Mouse (Mus musculus): ENCODE data around the gene Chn2. TPM values are rescaled to one million over a fixed set of nuclear protein-coding genes. Genes with fewer than 3 reads are reported as not detected.

Chn2 gene
- polyA plus RNA-seq, 1 experiment: 5.6 TPM

DNA sequence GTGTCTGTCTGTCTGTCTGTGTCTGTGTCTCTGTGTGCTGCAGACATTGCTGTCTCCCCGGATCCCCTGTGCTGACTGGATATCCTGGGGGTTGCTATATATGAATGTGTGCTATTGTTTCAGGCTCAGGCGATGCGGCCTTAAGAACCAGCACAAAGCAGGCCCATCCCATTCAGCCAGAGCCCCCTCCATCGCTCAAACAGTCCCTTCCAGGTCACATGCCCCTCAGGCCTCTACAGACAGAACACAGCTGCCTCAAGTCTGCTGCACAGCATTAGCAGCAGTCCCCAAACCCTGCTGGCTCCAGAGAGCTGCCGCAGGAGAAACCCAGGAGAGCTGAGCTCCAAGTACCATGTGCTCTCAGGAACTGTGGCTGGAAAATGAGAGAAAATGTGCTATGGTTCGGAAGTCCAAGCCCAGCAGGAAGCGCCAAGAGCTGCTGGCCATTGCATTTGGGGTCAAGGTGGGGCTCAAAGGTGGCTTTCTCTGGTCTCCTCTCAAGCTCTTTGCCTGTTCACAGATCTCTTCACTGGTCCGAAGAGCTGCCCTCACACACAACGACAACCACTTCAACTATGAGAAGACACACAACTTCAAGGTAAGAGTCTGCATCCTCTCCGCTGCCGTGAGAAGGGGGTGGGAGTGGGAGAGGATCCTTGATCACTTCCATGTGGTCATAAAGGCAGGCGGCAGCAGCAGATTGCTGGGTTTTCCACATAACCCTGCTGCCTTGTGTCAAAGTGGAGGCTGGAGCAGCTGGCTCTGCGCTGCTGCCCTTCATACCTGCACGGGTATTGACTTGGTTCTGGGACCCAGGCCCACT, 233.4 kb downstream of the Chn2 start:
- no peak overlapping the region for H3K9ac ChIP-seq (ENCODE audit: low read depth, poor library complexity, severe bottlenecking)
- no peaks in the 10 kb centered on the region for H3K27me3 ChIP-seq (ENCODE audit: control insufficient read depth, insufficient read depth, low read length, poor library complexity, severe bottlenecking)
- no peaks in the 10 kb centered on the region for H3K9me3 ChIP-seq (replicated peaks; ENCODE audit: control insufficient read depth, insufficient read depth, low read length, poor library complexity, severe bottlenecking)
- H3K4me3 ChIP-seq (ENCODE audit: low read depth, low read length): no peak overlapping the region
- H3K4me1 ChIP-seq (ENCODE audit: control insufficient read depth, insufficient read depth, low read length): peaks cover under 1% of the 10 kb centered on the region
- TF ChIP-seq POLR2A (IDR thresholded peaks at IDR 0.05; ENCODE audit: insufficient read depth, low read length) (no peak), CTCF (IDR thresholded peaks at IDR 0.05; ENCODE audit: low read depth, low read length) (no peak), EP300 (IDR thresholded peaks at IDR 0.05; ENCODE audit: insufficient read depth, low read depth, low read length) (no peak)
- no peaks in the 10 kb centered on the region for H3K36me3 ChIP-seq (ENCODE audit: control insufficient read depth, insufficient read depth, low read length, poor library complexity, severe bottlenecking)
- H3K27ac ChIP-seq (ENCODE audit: insufficient read depth, low read length): no peak overlapping the region

DNA sequence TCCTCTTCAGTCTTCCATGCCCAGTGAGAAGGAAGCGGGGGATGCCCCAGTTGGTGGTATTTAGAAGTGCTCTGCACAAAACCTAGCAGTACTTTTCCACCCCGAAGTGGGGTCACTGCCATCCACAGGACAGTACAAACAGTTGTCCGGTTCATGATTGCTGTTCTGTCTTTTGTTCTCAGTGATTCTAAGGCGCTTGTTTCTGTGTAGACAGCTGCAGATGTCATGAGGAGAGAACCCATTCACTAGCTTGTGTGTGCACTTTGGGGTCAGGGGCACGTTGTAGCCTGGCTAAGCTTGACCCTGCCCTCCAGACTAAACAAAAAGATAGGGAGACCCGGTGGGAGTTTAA, 234.0 kb downstream of the Chn2 start:
- no peaks in the 10 kb centered on the region for H3K36me3 ChIP-seq (ENCODE audit: control insufficient read depth, insufficient read depth, low read length, poor library complexity, severe bottlenecking)
- no peak overlapping the region for H3K27ac ChIP-seq (ENCODE audit: insufficient read depth, low read length)
- peaks cover 2% of the 10 kb centered on the region for H3K4me1 ChIP-seq (ENCODE audit: control insufficient read depth, insufficient read depth, low read length)

DNA sequence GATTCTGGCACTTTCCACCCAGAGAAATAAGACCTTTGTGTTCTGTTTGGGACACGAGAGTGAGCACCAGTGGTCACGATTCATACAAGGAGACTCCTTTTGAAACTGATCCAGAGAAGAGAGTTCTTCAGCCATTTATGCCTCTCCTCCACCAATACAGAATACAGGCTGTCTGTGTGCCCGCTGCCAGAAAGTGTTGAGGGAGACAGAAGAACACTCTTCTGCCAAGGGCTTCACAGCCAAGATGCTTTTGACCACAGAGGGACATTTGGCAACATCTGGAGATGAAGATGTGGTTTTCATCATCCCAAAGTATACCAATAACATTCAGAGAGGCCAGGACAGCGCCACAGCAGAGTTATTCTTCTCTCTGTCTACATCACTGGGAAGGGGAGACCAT, 237.9 kb downstream of the Chn2 start:
- Histone ChIP-seq H3K4me1 (ENCODE audit: control insufficient read depth, insufficient read depth, low read length) (peaks cover 2% of the 10 kb centered on the region), H3K27me3 (ENCODE audit: control insufficient read depth, insufficient read depth, low read length, poor library complexity, severe bottlenecking) (no peaks in the 10 kb centered on the region), H3K9me3 (replicated peaks; ENCODE audit: control insufficient read depth, insufficient read depth, low read length, poor library complexity, severe bottlenecking) (no peaks in the 10 kb centered on the region), H3K9ac (ENCODE audit: low read depth, poor library complexity, severe bottlenecking) (no peak overlapping the region), H3K27ac (ENCODE audit: insufficient read depth, low read length) (no peak overlapping the region), H3K4me3 (ENCODE audit: low read depth, low read length) (no peak overlapping the region), H3K36me3 (ENCODE audit: control insufficient read depth, insufficient read depth, low read length, poor library complexity, severe bottlenecking) (no peaks in the 10 kb centered on the region)
- TF ChIP-seq EP300 (IDR thresholded peaks at IDR 0.05; ENCODE audit: insufficient read depth, low read depth, low read length) (no peak), CTCF (IDR thresholded peaks at IDR 0.05; ENCODE audit: low read depth, low read length) (no peak), POLR2A (IDR thresholded peaks at IDR 0.05; ENCODE audit: insufficient read depth, low read length) (no peak)

More for the DNA sequence above, 234.0 kb downstream of the Chn2 start:
- Histone ChIP-seq H3K9me3 (replicated peaks; ENCODE audit: control insufficient read depth, insufficient read depth, low read length, poor library complexity, severe bottlenecking) (no peaks in the 10 kb centered on the region), H3K4me3 (ENCODE audit: low read depth, low read length) (no peak overlapping the region), H3K9ac (ENCODE audit: low read depth, poor library complexity, severe bottlenecking) (no peak overlapping the region), H3K27me3 (ENCODE audit: control insufficient read depth, insufficient read depth, low read length, poor library complexity, severe bottlenecking) (no peaks in the 10 kb centered on the region)
- TF ChIP-seq EP300 (IDR thresholded peaks at IDR 0.05; ENCODE audit: insufficient read depth, low read depth, low read length) (no peak), CTCF (IDR thresholded peaks at IDR 0.05; ENCODE audit: low read depth, low read length) (no peak), POLR2A (IDR thresholded peaks at IDR 0.05; ENCODE audit: insufficient read depth, low read length) (no peak)

DNA sequence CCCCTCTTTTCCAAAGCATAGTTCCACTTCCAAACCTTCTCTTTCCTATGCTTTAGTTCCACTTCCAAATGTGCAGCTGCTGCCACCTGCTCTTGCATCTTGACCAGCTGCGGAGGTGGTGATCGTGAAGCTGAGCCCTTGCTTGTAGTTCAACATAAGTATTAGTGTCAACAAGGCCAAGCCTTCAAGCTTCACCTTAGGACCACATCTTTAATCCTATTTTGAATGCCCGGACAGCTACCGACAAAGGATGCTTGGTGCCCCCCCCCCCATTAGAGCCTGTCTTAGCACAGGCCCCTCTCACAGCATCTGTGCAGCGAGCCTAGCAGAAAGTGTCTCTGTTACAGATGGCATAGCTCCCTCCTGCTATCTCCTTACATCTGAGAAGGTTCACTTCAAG, 238.5 kb downstream of the Chn2 start:
- H3K27ac ChIP-seq (ENCODE audit: insufficient read depth, low read length): no peak overlapping the region
- no peak overlapping the region for H3K4me3 ChIP-seq (ENCODE audit: low read depth, low read length)
- no peaks in the 10 kb centered on the region for H3K36me3 ChIP-seq (ENCODE audit: control insufficient read depth, insufficient read depth, low read length, poor library complexity, severe bottlenecking)
- peaks cover 3% of the 10 kb centered on the region for H3K4me1 ChIP-seq (ENCODE audit: control insufficient read depth, insufficient read depth, low read length)
- no peaks in the 10 kb centered on the region for H3K9me3 ChIP-seq (replicated peaks; ENCODE audit: control insufficient read depth, insufficient read depth, low read length, poor library complexity, severe bottlenecking)
- TF ChIP-seq EP300 (IDR thresholded peaks at IDR 0.05; ENCODE audit: insufficient read depth, low read depth, low read length): no peak
- TF ChIP-seq POLR2A (IDR thresholded peaks at IDR 0.05; ENCODE audit: insufficient read depth, low read length): no peak
- TF ChIP-seq CTCF (IDR thresholded peaks at IDR 0.05; ENCODE audit: low read depth, low read length): no peak
- no peak overlapping the region for H3K9ac ChIP-seq (ENCODE audit: low read depth, poor library complexity, severe bottlenecking)
- no peaks in the 10 kb centered on the region for H3K27me3 ChIP-seq (ENCODE audit: control insufficient read depth, insufficient read depth, low read length, poor library complexity, severe bottlenecking)

DNA sequence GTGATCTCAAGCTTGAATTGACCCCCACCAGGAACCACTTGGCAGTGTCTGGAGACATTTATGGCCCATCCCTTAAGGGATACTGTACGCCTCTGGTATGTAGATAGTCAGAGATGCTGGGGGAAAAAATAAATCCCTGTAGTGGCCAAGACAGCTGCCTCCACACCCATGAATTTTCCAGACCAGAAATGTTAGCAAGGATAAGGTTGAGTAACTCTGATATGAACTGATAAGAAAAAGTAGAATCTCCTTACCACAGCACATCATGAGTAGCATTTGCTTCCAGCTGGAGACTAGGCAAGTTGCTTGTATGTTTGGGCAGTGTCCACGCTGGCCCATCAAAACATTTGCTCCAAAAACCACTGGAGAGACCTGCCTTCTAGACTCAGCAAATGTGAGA, 239.3 kb downstream of the Chn2 start:
- Histone ChIP-seq H3K4me3 (ENCODE audit: low read depth, low read length) (no peak overlapping the region), H3K27ac (ENCODE audit: insufficient read depth, low read length) (no peak overlapping the region), H3K9me3 (replicated peaks; ENCODE audit: control insufficient read depth, insufficient read depth, low read length, poor library complexity, severe bottlenecking) (no peaks in the 10 kb centered on the region), H3K4me1 (ENCODE audit: control insufficient read depth, insufficient read depth, low read length) (peaks cover 4% of the 10 kb centered on the region), H3K9ac (ENCODE audit: low read depth, poor library complexity, severe bottlenecking) (no peak overlapping the region), H3K27me3 (ENCODE audit: control insufficient read depth, insufficient read depth, low read length, poor library complexity, severe bottlenecking) (no peaks in the 10 kb centered on the region), H3K36me3 (ENCODE audit: control insufficient read depth, insufficient read depth, low read length, poor library complexity, severe bottlenecking) (no peaks in the 10 kb centered on the region)
- TF ChIP-seq CTCF (IDR thresholded peaks at IDR 0.05; ENCODE audit: low read depth, low read length): no peak
- no peak for TF ChIP-seq POLR2A (IDR thresholded peaks at IDR 0.05; ENCODE audit: insufficient read depth, low read length)
- no peak for TF ChIP-seq EP300 (IDR thresholded peaks at IDR 0.05; ENCODE audit: insufficient read depth, low read depth, low read length)

DNA sequence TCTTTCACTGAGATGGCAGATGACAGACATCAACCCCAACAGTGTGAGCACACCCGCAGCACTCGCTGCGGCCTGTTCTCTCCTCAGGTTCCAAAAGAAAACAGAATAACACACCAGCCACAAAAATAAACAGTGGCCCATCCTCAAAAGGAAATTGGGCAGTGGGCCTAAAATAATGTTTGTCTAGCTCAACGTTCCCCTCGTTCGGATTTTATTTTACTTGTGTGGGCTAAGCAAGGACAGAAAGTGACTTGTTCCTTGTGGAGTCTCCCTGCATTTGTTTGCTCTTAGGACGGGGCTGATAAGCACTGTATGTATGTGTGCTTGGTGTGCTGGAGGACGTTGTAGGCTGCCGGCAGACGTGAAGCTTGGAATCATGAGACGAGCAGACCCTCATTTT, 240.0 kb downstream of the Chn2 start:
- no peak overlapping the region for H3K27ac ChIP-seq (ENCODE audit: insufficient read depth, low read length)

More for the DNA sequence above, 240.0 kb downstream of the Chn2 start:
- Histone ChIP-seq H3K4me3 (ENCODE audit: low read depth, low read length) (no peak overlapping the region), H3K9me3 (replicated peaks; ENCODE audit: control insufficient read depth, insufficient read depth, low read length, poor library complexity, severe bottlenecking) (no peaks in the 10 kb centered on the region), H3K36me3 (ENCODE audit: control insufficient read depth, insufficient read depth, low read length, poor library complexity, severe bottlenecking) (no peaks in the 10 kb centered on the region), H3K4me1 (ENCODE audit: control insufficient read depth, insufficient read depth, low read length) (peaks cover 4% of the 10 kb centered on the region), H3K9ac (ENCODE audit: low read depth, poor library complexity, severe bottlenecking) (no peak overlapping the region), H3K27me3 (ENCODE audit: control insufficient read depth, insufficient read depth, low read length, poor library complexity, severe bottlenecking) (no peaks in the 10 kb centered on the region)
- no peak for TF ChIP-seq CTCF (IDR thresholded peaks at IDR 0.05; ENCODE audit: low read depth, low read length)
- no peak for TF ChIP-seq EP300 (IDR thresholded peaks at IDR 0.05; ENCODE audit: insufficient read depth, low read depth, low read length)
- TF ChIP-seq POLR2A (IDR thresholded peaks at IDR 0.05; ENCODE audit: insufficient read depth, low read length): no peak
